Mouse (Mus musculus) regulatory T cell (primary cell): ENCODE measurements around the gene Arhgap17.

Experiments used
- in situ Hi-C: fragments of 300-600 bp; cut with MboI, MseI; formaldehyde crosslinking; loops from one replicate; pipeline ENCODE4 v1.15.1; 2025; ENCODE audit warnings: high pct_unique_total_duplicates

Gene Arhgap17

GRCm38 (mm10) chr7:123287903-123288302, 81.8 kb downstream of the Arhgap17 start:
- in situ Hi-C loops: no loop called here

GRCm38 (mm10) chr7:123285896-123286295, 83.8 kb downstream of the Arhgap17 start:
- in situ Hi-C loops: no loop called here

GRCm38 (mm10) chr7:123283826-123284225, 85.9 kb downstream of the Arhgap17 start:
- in situ Hi-C loops: no loop called here

- in situ Hi-C loops: no loop called here
Observed at GRCm38 (mm10) chr7:123279797-123280196, 89.9 kb downstream of the Arhgap17 start.

- in situ Hi-C loops: no loop called here
Observed at GRCm38 (mm10) chr7:123276568-123276967, 93.1 kb downstream of the Arhgap17 start.

GRCm38 (mm10) chr7:123273056-123273455, 96.7 kb downstream of the Arhgap17 start:
- in situ Hi-C loops: no loop called here

- in situ Hi-C loops: loop anchor here (10.0 kb wide), 1 partner anchor 1537 kb away; no protein-coding TSS in a partner anchor
Observed at GRCm38 (mm10) chr7:123258103-123258502, 111.6 kb downstream of the Arhgap17 start.

GRCm38 (mm10) chr7:123254196-123254970, 115.3 kb downstream of the Arhgap17 start:
- in situ Hi-C loops: loop anchor here (10.0 kb wide), 1 partner anchor 1540 kb away; no protein-coding TSS in a partner anchor

- in situ Hi-C loops: loop anchor here (10.0 kb wide), 1 partner anchor 1541 kb away; no protein-coding TSS in a partner anchor
Observed at GRCm38 (mm10) chr7:123253396-123253795, 116.3 kb downstream of the Arhgap17 start.

GRCm38 (mm10) chr7:123251343-123251742, 118.4 kb downstream of the Arhgap17 start:
- in situ Hi-C loops: loop anchor here (10.0 kb wide), 1 partner anchor 1543 kb away; no protein-coding TSS in a partner anchor

- in situ Hi-C loops: no loop called here
Observed at GRCm38 (mm10) chr7:123248166-123248565, 121.5 kb downstream of the Arhgap17 start.

GRCm38 (mm10) chr7:123246504-123247084, 123.1 kb downstream of the Arhgap17 start:
- in situ Hi-C loops: no loop called here

- in situ Hi-C loops: no loop called here
Observed at GRCm38 (mm10) chr7:123244833-123245232, 124.9 kb downstream of the Arhgap17 start.

GRCm38 (mm10) chr7:123242241-123242640, 127.5 kb downstream of the Arhgap17 start:
- in situ Hi-C loops: no loop called here

GRCm38 (mm10) chr7:123240064-123240463, 129.7 kb downstream of the Arhgap17 start:
- in situ Hi-C loops: no loop called here

GRCm38 (mm10) chr7:123238621-123239020, 131.1 kb downstream of the Arhgap17 start:
- in situ Hi-C loops: no loop called here

- in situ Hi-C loops: no loop called here
Observed at GRCm38 (mm10) chr7:123235449-123235848, 134.3 kb downstream of the Arhgap17 start.
